Mouse (Mus musculus): ENCODE data around the gene Frmd8. TPM values are rescaled to one million over a fixed set of nuclear protein-coding genes. Genes with fewer than 3 reads are reported as not detected.
"Not testable (repeated sequence)": the region's sequence is repeated elsewhere in the genome, so short reads cannot be mapped to it uniquely, and the experiment has no call there.

Frmd8 gene
- total RNA-seq, 1 experiment from 2014 or later = 63.3 TPM

DNA sequence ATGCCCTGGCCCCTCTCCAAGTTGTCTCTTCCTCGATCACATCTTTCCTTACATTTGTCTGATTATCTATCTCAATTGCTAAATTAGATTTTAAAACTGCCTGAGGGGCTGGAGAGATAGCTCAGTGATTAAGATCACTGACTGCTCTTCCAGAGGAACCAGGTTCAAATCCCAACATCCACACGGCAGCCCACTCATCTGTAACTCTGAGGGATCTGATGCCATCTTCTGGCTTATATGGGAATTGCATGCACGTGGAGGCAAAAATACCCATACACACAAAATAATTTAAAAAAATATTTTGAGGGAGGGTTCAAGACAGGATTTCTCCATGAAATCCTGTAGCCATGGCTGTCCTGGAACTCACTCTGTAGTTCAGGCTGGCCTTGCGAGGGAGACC lies 10.8 kb upstream of the Frmd8 start:
- no peak for DNase-seq

DNA sequence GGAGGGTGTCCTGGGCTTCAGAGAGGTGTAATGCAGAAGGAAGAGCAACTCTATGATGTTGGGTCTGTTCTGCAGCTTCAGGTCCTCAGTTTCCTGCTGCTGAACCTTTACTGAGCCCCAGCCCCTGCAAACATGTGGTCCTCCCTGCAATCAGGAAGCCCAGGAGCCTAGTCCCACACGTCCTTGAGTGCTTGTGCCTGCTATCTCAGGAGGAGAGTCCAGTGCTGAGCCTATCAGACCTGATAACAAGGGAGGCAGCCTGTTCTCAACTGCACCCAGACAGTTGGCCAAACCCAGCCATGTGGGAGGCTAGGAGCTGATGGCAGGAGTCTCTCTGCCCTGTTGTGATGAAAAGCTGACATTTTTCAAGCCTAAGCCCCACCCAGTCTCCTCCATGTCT lies 8.9 kb upstream of the Frmd8 start:
- DNase-seq = no peak

DNA sequence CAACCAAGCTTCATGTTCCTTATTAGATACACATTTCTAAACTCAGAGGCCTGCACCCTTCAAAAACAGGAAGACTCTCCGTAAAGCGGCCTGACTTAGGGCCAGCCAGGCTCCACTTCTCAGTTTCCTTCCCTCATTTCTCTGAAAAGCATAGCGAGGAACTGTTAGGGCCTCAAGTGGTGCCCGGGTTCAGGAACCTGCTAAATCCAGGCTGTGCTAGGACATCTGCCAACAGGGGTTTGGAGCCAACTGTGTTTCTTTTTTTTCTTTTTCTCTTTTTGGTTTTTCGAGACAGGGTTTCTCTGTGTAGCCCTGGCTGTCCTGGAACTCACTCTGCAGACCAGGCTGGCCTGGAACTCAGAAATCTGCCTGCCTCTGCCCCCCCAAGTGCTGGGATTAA lies 7.0 kb upstream of the Frmd8 start:
- DNase-seq = not testable (repeated sequence)

DNA sequence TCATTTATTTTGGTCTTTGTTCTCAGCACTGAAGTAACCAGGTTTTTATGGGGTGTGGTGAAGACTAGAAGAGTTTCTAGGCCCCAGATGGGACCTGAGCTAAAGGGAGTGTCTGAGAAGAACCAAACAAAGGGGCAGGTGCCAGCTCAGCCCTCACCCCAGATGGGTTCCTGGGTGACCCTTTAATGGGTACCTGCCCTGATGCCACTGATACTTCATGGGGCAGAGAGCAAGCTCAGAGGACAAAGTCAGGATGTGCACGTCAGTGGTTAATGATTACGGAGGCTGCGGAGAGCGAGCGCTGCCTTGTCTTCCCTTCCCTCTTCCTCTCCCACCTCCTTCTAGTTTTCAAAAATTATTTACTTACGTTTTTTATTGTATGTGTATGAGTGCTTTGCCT lies 6.1 kb upstream of the Frmd8 start:
- DNase-seq = no peak

GRCm38 (mm10) chr19:5879735-5880134 lies 4.7 kb upstream of the Frmd8 start:
- DNase-seq = no peak

DNA sequence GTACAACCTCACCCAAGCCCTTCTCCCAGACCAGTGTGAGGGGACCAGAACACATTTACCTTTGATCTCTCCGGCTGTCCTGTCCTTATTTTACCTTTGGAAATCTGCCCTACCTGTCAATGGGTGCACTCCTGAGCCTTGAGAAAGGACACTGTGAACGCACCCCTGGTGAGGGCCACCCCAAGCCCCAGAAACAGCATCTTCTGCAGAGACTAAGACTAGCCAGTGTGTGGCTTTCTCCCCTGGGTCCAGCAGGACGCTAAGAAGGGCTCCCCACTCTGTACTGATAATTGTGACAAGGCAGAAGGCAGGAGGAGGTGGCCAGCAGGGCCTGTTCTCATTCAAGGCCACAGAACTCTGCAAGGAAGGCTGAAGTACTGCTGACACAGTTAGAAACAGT lies 3.8 kb upstream of the Frmd8 start:
- DNase-seq = no peak

GRCm38 (mm10) chr19:5878362-5878722 lies 3.3 kb upstream of the Frmd8 start:
- peak; percentile 84 for DNase-seq

DNA sequence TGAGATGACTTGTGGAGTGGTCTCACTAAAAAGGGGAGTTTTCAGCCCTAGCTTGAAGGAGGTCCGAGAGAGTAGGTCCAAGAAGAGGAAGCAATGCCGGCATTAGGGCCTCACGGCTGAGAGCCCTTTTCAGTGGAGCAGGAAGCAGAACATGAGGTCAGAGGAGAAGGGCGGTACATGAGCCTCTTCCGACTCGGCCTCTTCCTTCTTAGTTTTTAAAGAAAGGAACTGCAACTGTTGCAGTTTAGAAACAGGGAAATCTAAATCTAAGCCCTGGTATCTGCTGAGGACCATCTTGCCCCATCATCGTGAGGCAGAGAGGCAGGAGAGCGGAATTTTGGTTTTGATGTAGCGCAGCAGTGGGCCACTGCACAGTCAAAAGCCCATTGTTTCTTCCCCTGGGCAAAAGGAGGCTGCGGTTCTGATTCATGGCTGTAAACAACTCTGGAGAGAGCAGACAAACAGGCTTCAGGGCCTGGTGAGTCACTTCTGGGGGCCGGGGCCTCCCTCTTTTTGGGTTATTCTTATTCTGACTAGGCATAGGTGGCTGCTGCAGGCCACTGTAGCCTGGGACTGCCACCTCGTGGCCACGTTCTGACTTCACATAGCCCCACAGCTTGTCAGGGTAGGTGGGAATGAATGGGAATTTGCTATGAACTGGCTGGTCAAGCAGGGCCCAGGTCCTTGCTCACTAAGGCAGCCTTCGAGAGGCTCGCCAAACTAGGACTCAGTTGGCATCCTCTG lies 2.7 kb upstream of the Frmd8 start, which contains the start of gene Slc25a45:
Gene Slc25a45 (plus strand): TSS at position 191 of the 744 bp plus-strand sequence.
- DNase-seq = peak; percentile 80

DNA sequence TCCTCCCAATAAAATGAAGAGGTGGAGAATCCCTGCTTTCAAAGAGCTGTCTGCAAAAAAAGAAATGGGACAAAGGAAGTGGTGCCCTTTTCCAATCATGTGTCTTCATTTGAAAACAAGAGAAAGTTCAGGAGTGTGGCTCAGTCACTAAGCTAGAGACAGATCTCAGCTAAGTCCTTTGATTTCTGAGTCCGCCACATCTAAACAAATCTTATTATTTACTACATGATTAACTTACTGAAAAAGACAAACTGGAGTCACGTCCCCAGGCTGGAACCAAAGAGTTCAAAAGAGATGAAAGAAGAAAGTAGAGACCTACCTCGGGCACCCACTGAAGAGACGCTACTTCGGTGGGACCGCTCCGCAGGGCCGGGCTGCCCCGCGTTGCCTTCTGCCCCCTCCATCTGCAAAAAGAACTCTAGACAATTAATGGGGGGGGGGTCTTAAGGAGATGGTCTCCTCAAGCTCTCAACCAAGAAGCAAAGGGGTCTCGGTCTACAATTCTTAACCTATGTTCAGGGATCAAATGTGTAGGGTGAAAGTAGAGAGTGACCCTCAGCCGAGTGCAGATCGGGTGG lies 594 bp downstream of the Frmd8 start:
- no peak for DNase-seq

DNA sequence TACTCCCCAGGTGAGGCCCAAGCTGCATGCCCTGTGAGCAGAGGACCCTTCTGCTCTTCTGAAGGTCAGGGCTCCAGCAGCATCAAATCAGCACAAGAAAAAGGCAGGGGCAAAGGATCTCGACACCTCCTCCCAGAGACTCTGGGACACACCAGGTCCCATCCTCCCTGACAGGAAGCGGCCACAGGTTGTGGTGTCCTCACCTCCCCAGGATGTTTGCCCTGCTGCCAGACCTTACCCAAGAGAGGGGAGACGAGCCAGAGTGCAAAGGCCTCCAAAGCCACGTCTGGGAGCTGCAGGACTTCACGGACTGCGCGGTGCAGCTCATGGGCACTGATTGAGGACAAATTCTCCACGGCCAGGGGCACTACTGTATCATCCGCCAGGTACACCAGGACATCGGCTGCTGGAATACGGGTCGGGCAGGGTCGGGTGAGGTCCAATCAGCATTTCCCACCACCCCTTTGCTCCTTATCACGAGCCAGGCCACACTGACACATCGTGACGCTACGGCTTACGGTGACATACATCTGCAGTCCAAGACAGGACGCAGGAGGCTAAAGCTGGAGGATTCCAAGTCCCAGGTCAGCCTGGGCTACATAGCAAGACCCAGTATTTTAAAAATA lies 2.0 kb downstream of the Frmd8 start:
- no peak for DNase-seq

DNA sequence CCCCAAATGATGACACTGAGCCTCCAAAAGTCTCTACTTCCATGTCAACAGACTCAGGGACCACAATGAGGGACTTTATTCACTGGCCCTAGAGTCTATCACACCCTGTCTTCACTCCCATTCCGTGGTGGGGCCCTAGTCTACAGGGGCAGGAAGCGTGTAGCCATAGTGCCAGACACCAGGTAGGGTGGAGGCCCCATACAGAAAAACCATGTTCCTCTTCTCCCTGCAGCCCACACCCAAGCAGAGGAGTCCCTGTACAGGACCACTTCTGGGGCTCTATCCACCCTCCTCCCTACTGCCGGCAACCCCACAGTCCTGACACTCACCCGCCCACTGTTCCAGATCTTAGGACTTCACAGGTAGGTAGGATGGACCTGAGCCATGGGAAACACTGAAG lies 2.5 kb downstream of the Frmd8 start:
- no peak for DNase-seq

DNA sequence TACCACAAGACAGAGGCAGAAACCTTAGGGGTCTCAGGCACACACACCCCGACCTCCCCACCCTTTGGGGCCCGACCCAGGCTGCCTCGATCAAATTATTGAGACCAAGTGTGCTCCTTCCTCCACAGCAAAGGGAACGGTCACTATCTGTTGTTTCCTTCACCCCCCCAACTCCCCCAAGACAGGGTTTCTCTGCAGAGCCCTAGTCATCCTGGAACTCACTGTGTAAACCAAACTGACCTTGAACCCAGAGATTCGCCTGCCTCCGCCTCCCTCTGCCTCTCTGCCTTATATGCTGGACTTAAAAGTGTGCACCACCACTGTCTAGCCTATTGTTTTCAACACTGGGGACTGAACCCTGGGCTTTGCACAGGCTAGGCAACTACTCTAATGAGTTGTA lies 3.4 kb downstream of the Frmd8 start:
- no peak for DNase-seq

- no peak for DNase-seq
Measured at GRCm38 (mm10) chr19:5871273-5871672, 3.8 kb downstream of the Frmd8 start.

GRCm38 (mm10) chr19:5868096-5868495 lies 7.0 kb downstream of the Frmd8 start:
- DNase-seq = peak; percentile 37

- no peak for DNase-seq
Measured at GRCm38 (mm10) chr19:5864710-5865398, 10.2 kb downstream of the Frmd8 start.

DNA sequence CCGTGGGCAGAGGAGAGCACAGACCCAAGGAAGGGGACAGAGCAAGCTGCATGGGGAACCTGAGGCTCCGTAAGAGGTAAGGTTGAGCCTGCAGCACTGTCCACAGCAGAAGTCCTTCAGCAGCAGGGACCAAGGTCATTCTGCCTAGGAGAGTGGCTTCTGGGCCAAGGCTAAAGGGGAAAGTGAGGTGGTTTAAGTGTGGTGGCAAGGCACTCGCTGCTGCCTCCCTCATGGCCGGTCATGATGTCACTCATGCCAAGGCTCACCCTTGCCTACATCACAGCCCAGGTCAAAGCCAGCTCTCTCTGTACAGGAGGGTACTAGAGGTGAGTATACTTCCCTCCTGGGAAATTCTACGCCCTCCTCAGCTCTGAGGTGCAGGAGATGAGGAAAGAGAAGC lies 11.3 kb downstream of the Frmd8 start:
- DNase-seq = no peak

DNA sequence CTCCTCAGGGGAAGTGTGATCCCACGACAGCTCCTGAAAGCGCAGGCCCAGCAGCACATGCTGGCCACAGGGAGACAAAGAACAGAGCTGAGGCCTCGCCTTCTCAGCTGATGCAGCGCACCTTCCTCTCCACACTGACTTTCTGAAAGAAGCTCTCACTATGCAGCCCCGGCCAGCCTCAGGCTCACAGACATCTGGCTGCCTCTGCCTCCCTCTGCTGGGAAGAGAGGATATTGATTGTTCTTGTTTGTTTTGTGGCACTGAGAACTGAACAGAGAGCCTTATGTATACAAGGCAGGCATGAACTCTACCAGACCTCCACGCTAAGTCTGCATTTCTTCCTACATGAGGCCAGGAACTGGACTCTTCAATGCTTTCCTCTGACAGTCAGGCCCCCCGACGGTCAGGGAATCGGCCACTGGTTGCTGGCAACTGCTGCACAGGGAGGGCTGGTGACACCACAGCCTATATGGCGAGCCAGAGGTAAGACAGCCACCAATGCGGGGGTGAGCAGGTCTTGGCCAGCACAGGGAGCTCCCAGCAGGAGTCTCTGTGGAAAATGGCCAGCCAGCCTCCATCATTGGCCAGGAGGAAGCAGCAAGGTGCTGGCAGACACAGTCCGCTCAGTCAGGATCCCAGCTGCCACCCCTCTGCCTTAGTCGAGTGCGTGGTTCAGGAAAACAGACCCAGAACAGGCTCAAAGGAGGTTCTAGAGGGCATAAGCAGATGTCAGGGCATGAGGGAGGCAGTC lies 12.6 kb downstream of the Frmd8 start:
- DNase-seq = no peak

GRCm38 (mm10) chr19:5856604-5857003 lies 18.5 kb downstream of the Frmd8 start:
- no peak for DNase-seq

DNA sequence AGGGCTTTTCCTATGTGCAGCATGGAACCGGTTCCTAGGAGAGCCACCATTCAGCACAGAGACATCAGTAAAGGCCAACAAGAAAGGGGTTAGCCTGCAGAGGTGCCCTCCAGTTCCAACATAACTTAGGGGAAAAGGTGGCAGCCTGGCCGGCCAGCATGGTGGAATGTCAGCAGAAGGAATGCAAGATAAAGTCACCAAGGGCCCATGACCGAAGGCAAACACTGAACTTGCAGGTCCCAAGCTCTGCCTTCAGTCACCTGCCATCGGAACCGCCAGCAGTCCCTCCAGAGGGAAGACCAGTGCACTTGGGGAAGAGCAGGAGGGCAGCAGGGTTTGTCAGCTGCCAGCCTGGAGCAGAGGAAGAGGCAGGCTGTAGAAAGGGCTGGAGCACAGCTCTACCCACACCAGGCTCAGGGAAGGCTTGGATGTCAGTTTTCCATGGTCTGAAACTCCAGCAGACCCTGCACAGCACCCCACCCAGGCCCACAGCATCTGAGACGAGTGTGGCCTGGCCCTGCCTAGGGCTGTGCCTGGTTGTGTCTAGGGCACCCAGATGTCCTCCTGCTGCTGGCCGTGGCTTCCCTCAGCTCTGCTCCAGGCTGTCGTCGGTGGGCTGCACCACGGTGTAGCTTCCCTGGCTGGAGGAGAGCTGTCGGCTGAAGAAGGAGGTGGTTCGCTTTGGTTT lies 22.9 kb downstream of the Frmd8 start:
- no peak for DNase-seq

GRCm38 (mm10) chr19:5851481-5851971 lies 23.5 kb downstream of the Frmd8 start:
- no peak for DNase-seq

DNA sequence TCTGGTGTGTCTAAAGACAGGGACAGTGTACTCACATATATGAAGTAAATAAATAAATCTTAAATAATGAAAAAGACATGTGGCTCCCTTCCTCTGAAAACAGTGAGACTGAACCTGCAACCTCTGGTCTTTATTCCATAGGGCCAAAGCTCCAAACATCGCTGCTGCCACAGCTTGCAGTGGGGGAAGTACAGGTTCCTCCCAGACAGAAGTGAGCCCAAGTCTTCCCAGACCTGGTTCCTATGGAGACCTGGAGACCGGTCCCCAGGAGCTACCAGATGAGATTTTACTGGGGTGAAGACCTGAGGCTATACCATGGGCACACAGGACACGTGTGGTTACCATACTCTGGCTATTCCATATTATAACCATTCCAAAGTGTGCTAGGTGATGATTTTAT lies 24.2 kb downstream of the Frmd8 start:
- no peak for DNase-seq

Measured in adrenal gland, postnatal 25 days (tissue).